Mouse (Mus musculus): ENCODE results near the gene Jmjd8.

The Jmjd8 gene

GRCm38 (mm10) chr17:25825984-25826570 is 2.6 kb upstream of the Jmjd8 start:
- TF ChIP-seq GATA4 (IDR thresholded peaks at IDR 0.05; ENCODE audit: insufficient replicate concordance, low read length) = no peak

GRCm38 (mm10) chr17:25827011-25827410 is 1.7 kb upstream of the Jmjd8 start:
- no peak for TF ChIP-seq GATA4 (IDR thresholded peaks at IDR 0.05; ENCODE audit: insufficient replicate concordance, low read length)

GRCm38 (mm10) chr17:25827546-25828222 is 983 bp upstream of the Jmjd8 start:
- TF ChIP-seq GATA4 (IDR thresholded peaks at IDR 0.05; ENCODE audit: insufficient replicate concordance, low read length) = no peak

DNA sequence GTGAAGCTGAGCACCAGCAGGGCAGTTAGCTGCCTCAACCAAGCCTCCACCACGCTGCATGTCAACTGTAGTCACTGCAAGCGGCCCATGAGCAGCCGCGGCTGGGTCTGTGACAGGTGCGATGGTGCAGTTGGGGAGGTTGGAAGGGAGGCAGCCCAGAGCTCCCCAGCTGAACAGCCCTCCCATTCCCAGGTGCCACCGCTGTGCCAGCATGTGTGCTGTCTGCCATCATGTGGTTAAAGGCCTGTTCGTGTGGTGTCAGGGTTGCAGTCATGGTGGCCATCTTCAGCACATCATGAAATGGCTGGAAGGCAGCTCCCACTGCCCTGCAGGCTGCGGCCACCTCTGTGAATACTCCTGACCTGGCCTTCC is 458 bp upstream of the Jmjd8 start:
- no peak for TF ChIP-seq GATA4 (IDR thresholded peaks at IDR 0.05; ENCODE audit: insufficient replicate concordance, low read length)

GRCm38 (mm10) chr17:25829558-25830017 is 921 bp downstream of the Jmjd8 start:
- TF ChIP-seq GATA4 (IDR thresholded peaks at IDR 0.05; ENCODE audit: insufficient replicate concordance, low read length) = no peak

DNA sequence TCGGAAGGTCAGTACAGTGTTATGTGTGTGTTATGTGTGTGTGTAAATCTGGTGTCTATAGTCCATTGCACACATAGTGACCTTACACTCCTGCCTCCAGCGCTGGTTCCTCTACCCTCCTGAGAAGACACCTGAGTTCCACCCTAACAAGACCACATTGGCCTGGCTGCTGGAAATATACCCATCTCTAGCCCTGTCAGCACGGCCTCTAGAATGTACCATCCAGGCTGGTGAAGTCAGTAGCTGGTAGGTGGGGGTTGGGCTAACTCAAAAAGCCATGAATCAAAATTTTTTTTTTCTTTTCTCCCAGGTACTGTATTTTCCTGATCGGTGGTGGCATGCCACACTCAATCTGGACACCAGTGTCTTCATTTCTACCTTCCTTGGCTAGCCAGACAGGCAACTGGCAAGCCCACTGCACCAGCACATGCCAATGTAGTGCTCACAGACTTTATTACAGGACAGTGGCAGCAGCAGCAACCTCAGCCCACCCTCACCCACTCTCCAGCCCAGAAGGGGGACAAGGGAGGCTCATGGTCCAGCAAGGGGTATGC is 1.6 kb downstream of the Jmjd8 start:
- no peak for TF ChIP-seq GATA4 (IDR thresholded peaks at IDR 0.05; ENCODE audit: insufficient replicate concordance, low read length)

DNA sequence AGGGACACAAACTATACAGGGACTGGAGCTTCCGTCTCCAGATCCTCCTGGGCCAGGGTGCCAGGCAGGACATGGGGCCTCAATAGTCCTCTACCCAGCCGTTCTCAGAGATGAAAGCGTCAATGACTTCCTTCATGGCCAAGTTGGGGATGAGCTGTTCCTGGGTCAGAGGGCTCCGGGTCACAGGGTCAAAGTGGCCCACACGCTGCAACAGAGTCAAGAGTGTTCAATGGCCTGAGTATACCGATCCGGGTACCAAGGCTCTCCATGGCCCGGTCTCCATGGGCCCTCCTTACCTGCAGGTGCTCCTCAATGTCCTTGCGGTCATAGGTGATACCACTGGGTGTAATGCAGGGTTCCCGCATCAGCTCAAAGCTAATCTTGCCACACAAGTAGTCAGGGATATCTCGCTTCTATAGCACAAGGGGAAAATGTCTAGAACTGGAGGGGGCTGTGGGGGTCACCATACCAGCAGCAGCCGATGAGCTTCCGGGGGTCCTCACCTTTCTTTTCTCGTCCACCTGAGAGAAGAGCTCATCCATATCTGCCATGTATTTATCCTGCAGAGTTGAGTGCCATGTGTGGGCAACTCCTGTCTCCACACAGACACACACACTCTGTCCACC is 2.3 kb downstream of the Jmjd8 start:
- TF ChIP-seq GATA4 (IDR thresholded peaks at IDR 0.05; ENCODE audit: insufficient replicate concordance, low read length) = no peak

GRCm38 (mm10) chr17:25831451-25832281 is 3.0 kb downstream of the Jmjd8 start:
- no peak for TF ChIP-seq GATA4 (IDR thresholded peaks at IDR 0.05; ENCODE audit: insufficient replicate concordance, low read length)

DNA sequence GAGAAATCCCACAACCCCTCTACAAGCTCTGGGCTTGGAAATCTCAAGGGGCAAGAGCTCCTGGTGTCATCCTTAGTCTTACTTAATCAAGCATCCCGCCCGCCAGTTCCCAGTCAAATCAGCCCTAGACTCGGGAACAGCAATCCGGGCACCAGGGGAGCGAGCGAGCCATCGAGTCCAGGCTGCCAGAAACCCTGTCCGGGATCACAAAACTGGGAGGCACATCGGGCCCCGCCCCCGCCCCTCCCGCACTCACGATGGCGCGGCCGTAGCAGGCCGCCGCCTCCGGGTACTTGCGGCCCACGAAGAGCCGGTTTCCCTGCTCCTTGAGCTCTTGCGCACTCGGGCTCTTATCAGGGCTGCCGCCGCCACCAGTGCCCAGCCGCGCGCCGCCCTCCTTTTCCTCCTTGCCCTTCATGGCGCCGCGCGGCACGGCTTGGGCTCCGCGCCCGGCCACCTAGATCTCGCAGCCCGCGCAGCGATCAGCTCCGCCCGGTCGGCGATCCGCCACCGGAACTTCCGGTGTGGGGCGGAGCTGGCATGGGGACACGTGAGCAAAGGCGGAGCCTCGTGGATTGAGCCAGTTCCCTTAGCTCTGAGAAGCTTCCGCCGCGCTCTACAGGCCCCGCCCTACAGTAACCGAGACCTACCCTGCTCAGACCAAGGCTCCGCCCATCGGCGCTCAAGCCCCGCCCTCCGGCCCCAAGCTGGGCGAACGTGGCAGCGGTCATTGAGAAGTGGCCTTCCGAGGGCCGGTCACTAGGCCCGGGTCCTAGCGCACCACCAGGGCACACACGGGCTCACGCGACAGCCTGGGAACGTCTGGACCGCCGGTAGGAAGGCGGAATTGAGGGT is 4.0 kb downstream of the Jmjd8 start:
- peak; percentile 28; the same call in 1 of the 2 replicates for TF ChIP-seq GATA4 (IDR thresholded peaks at IDR 0.05; ENCODE audit: insufficient replicate concordance, low read length)

GRCm38 (mm10) chr17:25833291-25833663 is 4.6 kb downstream of the Jmjd8 start, which contains the start of gene Stub1:
Stub1 (minus strand) TSS chr17:25833404.
- TF ChIP-seq GATA4 (IDR thresholded peaks at IDR 0.05; ENCODE audit: insufficient replicate concordance, low read length) = no peak

DNA sequence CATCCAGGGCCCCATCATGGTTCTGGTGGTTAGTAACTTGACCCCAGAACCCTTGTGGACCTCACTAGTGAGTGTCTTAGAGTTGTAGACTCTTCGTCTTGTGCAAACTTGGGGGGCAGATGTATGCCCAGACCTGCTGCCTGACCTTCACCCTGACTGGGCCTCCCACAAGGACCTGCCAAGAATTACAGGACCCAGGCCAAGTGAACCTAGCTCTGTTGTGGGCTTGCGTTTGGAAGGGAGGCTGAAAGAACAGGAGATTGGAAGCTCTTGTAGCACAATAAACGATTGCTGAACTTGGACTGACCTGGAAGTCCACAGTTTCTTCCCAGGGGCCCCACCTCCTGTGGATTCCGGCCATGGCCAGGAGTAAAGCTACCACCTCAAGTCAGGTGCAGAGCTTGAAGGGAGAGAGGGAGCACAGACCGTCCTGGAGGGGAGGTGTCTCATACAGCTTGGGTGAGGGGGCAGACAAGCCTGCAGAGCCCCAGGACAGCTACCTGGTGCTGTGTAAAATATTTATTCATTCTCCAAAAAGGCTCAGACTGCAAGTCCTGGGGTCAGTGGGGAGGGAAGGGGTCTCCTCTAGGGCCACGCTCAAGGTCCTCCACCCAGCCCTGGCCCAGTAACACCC is 5.4 kb downstream of the Jmjd8 start:
- TF ChIP-seq GATA4 (IDR thresholded peaks at IDR 0.05; ENCODE audit: insufficient replicate concordance, low read length) = no peak

GRCm38 (mm10) chr17:25834595-25835222 is 6.0 kb downstream of the Jmjd8 start:
- no peak for TF ChIP-seq GATA4 (IDR thresholded peaks at IDR 0.05; ENCODE audit: insufficient replicate concordance, low read length)

- TF ChIP-seq GATA4 (IDR thresholded peaks at IDR 0.05; ENCODE audit: insufficient replicate concordance, low read length) = no peak
Measured at GRCm38 (mm10) chr17:25835301-25835700, 6.6 kb downstream of the Jmjd8 start.

Data from liver, adult (tissue).